Mouse (Mus musculus) forebrain, embryonic 14.5 days (tissue): Measurements from ENCODE around the gene Fbxl7. TPM values are rescaled to one million over a fixed set of nuclear protein-coding genes. Genes with fewer than 3 reads are reported as not detected.
A peak's percentile ranks its signal among the peaks of the same experiment; 100 is the strongest.

ENCODE experiments used
- ATAC-seq: fragments of 200-750 bp; cut with Nextera tagmentation; 2 replicates; pipeline ENCODE4 v1.8.0; 2017; ENCODE audit warnings: mild to moderate bottlenecking, moderate library complexity
- DNase-seq: peaks from one replicate; pipeline ENCODE4 v3.0.0-alpha.2; 2015; ENCODE audit warnings: low spot score
- H3K27ac ChIP-seq: fragments of 300-500 bp; sonication (generic); 2 replicates; pipeline ENCODE4 v1.5.1; 2014; ENCODE audit warnings: low read depth, mild to moderate bottlenecking, control low read depth, low read length, moderate library complexity
- H3K27me3 ChIP-seq: fragments of 300-500 bp; sonication (generic); replicated peaks from 2 replicates; pipeline ENCODE4 v1.6.1; 2014; ENCODE audit warnings: low read length, control low read depth, mixed read lengths; ENCODE audit not compliant: control insufficient read depth, insufficient read depth
- H3K36me3 ChIP-seq: fragments of 300-500 bp; sonication (generic); 2 replicates; pipeline ENCODE4 v1.6.1; 2014; ENCODE audit warnings: low read length, control low read depth; ENCODE audit not compliant: control insufficient read depth, insufficient read depth
- H3K4me1 ChIP-seq: fragments of 300-500 bp; sonication (generic); 2 replicates; pipeline ENCODE4 v1.6.1; 2014; ENCODE audit warnings: antibody characterized with exemption, low read length, control low read depth; ENCODE audit not compliant: control insufficient read depth, insufficient read depth
- H3K4me2 ChIP-seq: fragments of 300-500 bp; sonication (generic); 2 replicates; pipeline ENCODE4 v1.6.1; 2014; ENCODE audit warnings: mild to moderate bottlenecking, control low read depth, low read length
- H3K4me3 ChIP-seq: fragments of 300-500 bp; sonication (generic); 2 replicates; pipeline ENCODE4 v1.5.1; 2014; ENCODE audit warnings: low read depth, low read length, control low read depth
- H3K9ac ChIP-seq: fragments of 300-500 bp; sonication (generic); 2 replicates; pipeline ENCODE4 v1.6.1; 2014; ENCODE audit warnings: mild to moderate bottlenecking, low read length, control low read depth, moderate library complexity
- H3K9me3 ChIP-seq: fragments of 300-500 bp; sonication (generic); replicated peaks from 2 replicates; pipeline ENCODE4 v1.6.1; 2016; ENCODE audit warnings: low read length, control low read depth, mixed read lengths; ENCODE audit not compliant: control insufficient read depth
- WGBS: fragments of 180-500 bp; shearing (Covaris S2); extraction: QIAGEN DNeasy Blood & Tissue Kit; methylation state at CpG from one replicate; pipeline ENCODE4 v1.1.7; 2014; 5-methylcytosine and 5-hydroxymethylcytosine counted together
- polyA plus RNA-seq: library from polyadenylated mRNA; unstranded; fragments of >200 nt; fragmentation: Nextera tagmentation; extraction: Ambion mirVana; gene quantifications from 2 replicates; pipeline ENCODE4 v1.2.1, GENCODE M21; 2014

Gene Fbxl7
- polyA plus RNA-seq, 1 experiment from 2014 or later, result 3.5 TPM

GRCm38 (mm10) chr15:26642563-26642962 is 252.8 kb downstream of the Fbxl7 start:
- H3K9ac ChIP-seq, result no peak overlapping the region
- WGBS, result 92% methylated on average over 4 of the region's 4 CpGs
- no peaks in the 10 kb centered on the region for H3K9me3 ChIP-seq
- H3K36me3 ChIP-seq, result no peaks in the 10 kb centered on the region
- no peak overlapping the region for H3K4me2 ChIP-seq
- H3K27ac ChIP-seq, result no peak overlapping the region
- H3K4me3 ChIP-seq, result no peak overlapping the region
- H3K4me1 ChIP-seq, result no peaks in the 10 kb centered on the region
- DNase-seq (no peak), ATAC-seq (no peak)
- no peaks in the 10 kb centered on the region for H3K27me3 ChIP-seq

GRCm38 (mm10) chr15:26639726-26640125 is 255.7 kb downstream of the Fbxl7 start:
- H3K4me1 ChIP-seq, result no peaks in the 10 kb centered on the region
- H3K4me3 ChIP-seq, result no peak overlapping the region
- no peaks in the 10 kb centered on the region for H3K27me3 ChIP-seq
- DNase-seq, result peak; percentile 56
- 72% methylated on average over 7 of the region's 7 CpGs for WGBS
- no peak for ATAC-seq
- no peaks in the 10 kb centered on the region for H3K9me3 ChIP-seq
- no peaks in the 10 kb centered on the region for H3K36me3 ChIP-seq
- H3K9ac ChIP-seq, result no peak overlapping the region
- H3K4me2 ChIP-seq, result no peak overlapping the region
- H3K27ac ChIP-seq, result no peak overlapping the region

GRCm38 (mm10) chr15:26635591-26635990 is 259.8 kb downstream of the Fbxl7 start:
- Histone ChIP-seq H3K27me3 (no peaks in the 10 kb centered on the region), H3K4me1 (no peaks in the 10 kb centered on the region), H3K36me3 (no peaks in the 10 kb centered on the region), H3K4me3 (no peak overlapping the region), H3K27ac (no peak overlapping the region), H3K4me2 (no peak overlapping the region), H3K9me3 (no peaks in the 10 kb centered on the region), H3K9ac (no peak overlapping the region)
- no peak for DNase-seq
- no peak for ATAC-seq
- 90% methylated on average over 5 of the region's 5 CpGs for WGBS

- ATAC-seq (no peak), DNase-seq (no peak)
- WGBS, result 16% methylated on average over 2 of the region's 2 CpGs
- H3K27me3 ChIP-seq, result no peaks in the 10 kb centered on the region
- H3K9me3 ChIP-seq, result no peaks in the 10 kb centered on the region
- H3K4me3 ChIP-seq, result no peak overlapping the region
- no peak overlapping the region for H3K4me2 ChIP-seq
- H3K36me3 ChIP-seq, result no peaks in the 10 kb centered on the region
- H3K9ac ChIP-seq, result no peak overlapping the region
- H3K4me1 ChIP-seq, result no peaks in the 10 kb centered on the region
- H3K27ac ChIP-seq, result no peak overlapping the region
Measured at GRCm38 (mm10) chr15:26628181-26628580, 267.2 kb downstream of the Fbxl7 start.

GRCm38 (mm10) chr15:26623242-26623641 is 272.1 kb downstream of the Fbxl7 start:
- H3K9ac ChIP-seq, result no peak overlapping the region
- no peak overlapping the region for H3K4me3 ChIP-seq
- H3K27ac ChIP-seq, result no peak overlapping the region
- H3K36me3 ChIP-seq, result no peaks in the 10 kb centered on the region
- ATAC-seq (no peak), DNase-seq (no peak)
- 97% methylated on average over 17 of the region's 17 CpGs for WGBS
- H3K4me1 ChIP-seq, result 0 out of 2 replicates have a peak, but pooled peaks cover 3% of the 10 kb centered on the region
- no peaks in the 10 kb centered on the region for H3K27me3 ChIP-seq
- no peak overlapping the region for H3K4me2 ChIP-seq
- H3K9me3 ChIP-seq, result no peaks in the 10 kb centered on the region

GRCm38 (mm10) chr15:26620279-26620678 is 275.1 kb downstream of the Fbxl7 start:
- Histone ChIP-seq H3K27me3 (no peaks in the 10 kb centered on the region), H3K4me2 (no peak overlapping the region), H3K27ac (no peak overlapping the region), H3K36me3 (no peaks in the 10 kb centered on the region), H3K4me3 (no peak overlapping the region), H3K9ac (no peak overlapping the region), H3K4me1 (0 out of 2 replicates have a peak, but pooled peaks cover 3% of the 10 kb centered on the region), H3K9me3 (no peaks in the 10 kb centered on the region)
- WGBS, result 34% methylated on average over 5 of the region's 5 CpGs
- DNase-seq (peak; percentile 86), ATAC-seq (peak; percentile 80)

GRCm38 (mm10) chr15:26619221-26619620 is 276.2 kb downstream of the Fbxl7 start:
- no peak overlapping the region for H3K4me2 ChIP-seq
- no peaks in the 10 kb centered on the region for H3K9me3 ChIP-seq
- no peaks in the 10 kb centered on the region for H3K27me3 ChIP-seq
- DNase-seq (peak; percentile 75), ATAC-seq (0 out of 2 replicates have a peak, but pooled peaks have one; percentile 40)
- no peak overlapping the region for H3K9ac ChIP-seq
- 44% methylated on average over 7 of the region's 7 CpGs for WGBS
- no peak overlapping the region for H3K27ac ChIP-seq
- H3K4me1 ChIP-seq, result 0 out of 2 replicates have a peak, but pooled peaks cover 3% of the 10 kb centered on the region
- H3K4me3 ChIP-seq, result no peak overlapping the region
- H3K36me3 ChIP-seq, result no peaks in the 10 kb centered on the region

- Histone ChIP-seq H3K27me3 (no peaks in the 10 kb centered on the region), H3K9ac (no peak overlapping the region), H3K4me3 (no peak overlapping the region), H3K4me2 (no peak overlapping the region), H3K36me3 (no peaks in the 10 kb centered on the region), H3K27ac (no peak overlapping the region), H3K4me1 (no peaks in the 10 kb centered on the region), H3K9me3 (no peaks in the 10 kb centered on the region)
- WGBS, result 89% methylated on average over 3 of the region's 3 CpGs
- no peak for ATAC-seq
- DNase-seq, result no peak
Measured at GRCm38 (mm10) chr15:26596239-26596638, 299.1 kb downstream of the Fbxl7 start.

- ATAC-seq, result no peak
- DNase-seq, result peak; percentile 29
- Histone ChIP-seq H3K27ac (no peak overlapping the region), H3K4me1 (no peaks in the 10 kb centered on the region), H3K9me3 (no peaks in the 10 kb centered on the region), H3K36me3 (no peaks in the 10 kb centered on the region), H3K9ac (no peak overlapping the region), H3K27me3 (no peaks in the 10 kb centered on the region), H3K4me3 (no peak overlapping the region), H3K4me2 (no peak overlapping the region)
- 82% methylated on average over 8 of the region's 8 CpGs for WGBS
Measured at GRCm38 (mm10) chr15:26579947-26580709, 315.3 kb downstream of the Fbxl7 start.
